Mouse (Mus musculus) brain, embryonic 18.5 days (tissue): Measurements from ENCODE around the gene Jak3.

ENCODE experiments used
- DNase-seq: peaks from one replicate; pipeline ENCODE4 v3.0.0-alpha.2; 2012; ENCODE audit warnings: low read depth, low spot score

The Jak3 gene

DNA sequence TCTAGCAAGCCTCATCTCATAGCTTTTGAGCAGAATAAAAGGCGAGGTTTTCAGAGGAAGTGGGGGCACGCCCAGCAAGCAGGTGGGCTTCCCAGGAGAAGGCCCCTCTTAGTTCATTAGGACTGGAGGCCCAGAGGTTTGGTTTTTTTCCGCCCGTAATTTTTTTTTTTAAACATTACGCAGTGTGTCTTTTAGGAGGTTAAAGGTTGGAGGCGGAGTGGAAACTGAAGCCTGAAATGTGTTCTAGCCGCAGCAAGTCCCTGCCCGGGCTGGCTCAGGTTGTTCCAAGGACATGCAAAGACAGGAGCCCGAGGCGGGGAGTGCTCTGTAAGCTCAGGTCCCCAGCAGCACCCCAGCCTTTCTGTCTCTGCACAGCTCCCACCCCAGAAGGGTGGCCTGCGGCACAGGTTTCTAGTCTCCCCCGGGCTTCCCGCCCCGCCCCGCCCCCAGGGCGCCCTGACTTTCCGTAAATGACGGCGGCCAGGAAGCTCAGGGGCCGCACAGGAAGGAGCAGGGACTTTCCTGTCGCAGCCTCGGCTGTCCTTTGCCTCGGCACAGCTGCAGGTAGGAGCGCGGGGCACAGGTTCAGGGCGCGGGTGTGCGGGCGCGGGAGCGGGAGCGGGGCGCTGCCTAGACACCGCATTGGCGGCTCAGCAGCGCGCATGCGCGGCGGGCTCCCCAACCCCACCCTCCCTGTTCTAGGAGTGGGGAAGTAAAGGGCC, at the start of gene Jak3:
TSS of gene Jak3 (plus strand) at position 277 of the 722 bp plus-strand sequence.
- no peak for DNase-seq

DNA sequence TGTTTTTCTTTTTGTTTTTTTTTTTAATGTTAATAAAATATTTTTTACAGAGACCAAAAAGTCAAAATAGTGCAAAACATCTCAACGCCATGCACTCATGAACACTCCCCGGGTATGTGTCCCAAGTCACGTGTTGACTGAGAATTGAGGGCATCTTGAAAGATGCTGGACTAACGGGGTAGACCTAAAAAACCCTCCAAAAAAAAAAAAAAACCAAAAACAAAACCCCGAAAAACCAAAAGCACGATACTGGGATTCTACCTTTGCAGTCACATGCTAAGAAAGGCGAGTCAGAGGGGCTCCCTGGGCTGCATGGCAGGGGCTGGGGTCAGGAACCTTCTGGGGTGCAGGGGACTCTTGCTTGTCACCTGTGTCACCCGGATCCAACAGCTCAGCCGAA, 49.3 kb upstream of the Jak3 start:
- no peak for DNase-seq

DNA sequence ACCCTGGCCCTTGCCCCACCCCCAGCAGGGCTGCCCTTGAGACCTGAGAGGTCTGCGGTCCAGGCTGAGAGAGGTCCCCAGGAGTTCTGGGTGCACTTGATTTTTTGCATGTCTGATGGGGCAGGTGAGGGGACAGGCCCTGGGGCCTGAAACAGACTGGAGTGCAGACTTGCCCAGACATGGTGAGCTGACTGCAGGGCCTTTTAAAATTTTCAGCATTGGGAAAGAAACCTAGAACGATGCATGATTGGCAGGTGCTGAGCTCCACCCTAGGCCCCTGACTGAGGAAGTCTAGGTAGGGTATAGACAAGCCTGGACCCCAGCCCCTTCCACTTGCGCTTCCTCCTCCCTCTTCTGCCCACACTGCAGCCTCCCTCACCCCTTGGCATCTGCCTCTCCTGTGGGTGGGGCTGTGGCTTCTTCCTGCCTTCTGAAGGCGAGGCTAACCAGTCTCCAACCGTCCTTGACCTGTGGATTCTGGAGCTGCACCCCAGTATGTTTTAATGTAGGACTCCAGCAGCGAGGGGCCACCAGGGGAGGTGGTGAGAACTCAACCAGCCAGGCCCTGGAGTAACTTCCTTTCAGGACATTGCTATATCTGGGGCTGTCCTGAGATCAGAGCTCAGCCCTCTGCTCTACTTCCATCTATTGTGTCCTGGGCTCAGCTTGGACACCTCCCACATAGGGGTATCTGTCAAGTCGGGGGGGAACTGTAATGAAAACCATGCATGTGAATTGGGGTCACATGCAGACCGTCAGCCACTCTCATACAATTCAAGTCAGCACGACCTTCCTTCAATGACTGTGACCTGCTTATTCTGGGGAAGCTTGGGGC, 48.6 kb upstream of the Jak3 start:
- DNase-seq, result no peak

DNA sequence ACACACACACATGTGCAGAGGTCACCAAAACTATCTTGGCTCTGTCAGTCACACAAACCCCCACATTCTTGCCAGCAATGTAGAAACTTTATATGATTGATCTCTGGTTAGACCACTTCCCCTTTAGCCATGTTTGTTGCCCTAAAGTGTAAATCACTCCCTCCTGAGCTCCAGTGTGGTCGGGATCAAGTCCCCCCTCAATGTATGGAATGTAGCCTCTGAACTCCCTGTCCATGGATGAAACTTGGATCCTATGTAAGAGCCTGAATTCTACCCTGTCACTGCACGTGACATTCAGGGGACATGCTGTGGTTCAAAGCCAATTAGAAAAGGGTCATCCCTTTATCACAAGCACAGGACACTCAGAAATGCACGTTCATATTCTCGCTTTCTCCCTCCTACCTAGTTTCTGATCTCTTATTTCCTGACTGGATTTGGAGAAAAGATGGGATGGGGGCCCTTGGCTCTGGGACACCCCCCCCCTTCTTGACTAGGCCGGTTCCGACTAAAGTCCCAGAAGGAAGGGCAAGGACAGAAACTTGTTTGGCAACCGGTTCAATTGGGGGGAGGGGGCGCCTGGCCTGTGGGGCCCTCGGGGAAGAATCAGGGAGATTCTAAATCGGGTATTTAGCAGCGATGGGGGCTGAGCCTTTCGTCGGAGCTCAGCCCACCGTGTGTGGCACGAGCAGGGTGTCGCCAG, 47.5 kb upstream of the Jak3 start:
- DNase-seq, result no peak

DNA sequence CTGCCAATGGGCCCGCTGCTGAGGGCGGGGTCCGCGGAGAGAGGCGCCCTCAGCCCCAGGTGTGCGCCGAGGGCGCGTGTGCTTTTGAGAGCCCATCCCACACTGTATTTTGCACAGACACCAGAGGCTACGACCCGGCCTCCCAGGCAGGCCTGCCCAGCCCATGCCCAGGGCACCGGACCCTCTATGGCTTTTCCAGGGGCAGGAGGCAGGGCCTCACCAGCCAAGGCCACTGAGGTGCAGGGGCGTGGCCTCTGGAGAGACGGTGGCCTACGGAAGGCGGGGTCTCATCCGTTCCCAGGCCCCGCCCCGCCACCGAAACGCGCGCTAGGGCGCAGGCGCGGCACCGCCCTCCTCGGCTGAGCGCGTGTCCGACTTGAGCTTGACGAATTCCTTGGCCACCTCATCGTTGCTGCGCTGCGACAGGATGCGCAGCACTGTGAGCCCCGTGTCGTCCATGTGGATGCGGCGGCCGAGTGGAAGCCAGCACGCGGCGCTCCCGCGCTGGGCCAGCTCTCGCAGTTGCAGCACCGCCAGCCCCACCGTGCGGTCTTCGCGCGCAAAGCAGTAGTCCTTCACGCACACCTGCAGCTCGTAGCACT, 46.9 kb upstream of the Jak3 start:
- peak; percentile 79 for DNase-seq

DNA sequence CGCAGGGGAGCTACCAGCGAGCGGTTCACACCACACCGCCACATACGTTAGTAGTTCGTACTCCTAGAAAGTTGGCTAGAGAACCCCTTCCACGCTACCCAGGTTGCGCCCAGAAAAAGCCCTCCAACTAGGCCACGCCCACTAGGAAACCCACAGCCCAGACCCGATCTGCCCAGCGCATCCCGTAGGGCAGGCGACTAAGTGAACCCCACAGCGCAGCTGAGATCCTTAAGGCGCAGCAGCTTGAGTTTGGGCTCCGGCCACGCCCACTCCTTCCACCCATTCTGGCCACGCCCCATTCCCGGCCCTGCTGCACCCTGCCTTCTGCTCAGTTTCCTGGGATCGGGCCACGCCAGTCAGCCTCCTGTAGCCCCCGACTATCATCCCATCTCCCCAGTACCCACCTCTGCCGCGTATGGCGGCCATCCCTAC, 46.3 kb upstream of the Jak3 start:
- no peak for DNase-seq

DNA sequence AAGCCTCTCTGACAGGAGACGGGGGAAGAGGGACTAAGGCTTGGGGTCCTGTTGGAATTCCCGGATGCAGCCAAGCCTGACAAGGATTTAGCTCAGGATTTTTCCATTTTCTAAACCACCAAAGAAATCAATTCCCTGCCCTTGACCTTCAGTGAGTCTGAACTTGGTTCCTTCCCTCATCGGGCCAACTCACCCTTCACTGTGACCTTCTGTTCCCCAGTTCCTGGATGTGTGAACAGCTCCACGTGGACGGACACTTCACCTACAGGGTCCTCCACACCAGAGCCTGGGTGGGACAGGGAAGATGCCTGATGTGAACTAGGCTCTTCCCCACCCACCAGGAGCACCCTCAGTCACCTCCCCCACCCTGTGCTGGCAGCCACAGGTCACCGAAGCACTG, 45.3 kb upstream of the Jak3 start:
- no peak for DNase-seq

DNA sequence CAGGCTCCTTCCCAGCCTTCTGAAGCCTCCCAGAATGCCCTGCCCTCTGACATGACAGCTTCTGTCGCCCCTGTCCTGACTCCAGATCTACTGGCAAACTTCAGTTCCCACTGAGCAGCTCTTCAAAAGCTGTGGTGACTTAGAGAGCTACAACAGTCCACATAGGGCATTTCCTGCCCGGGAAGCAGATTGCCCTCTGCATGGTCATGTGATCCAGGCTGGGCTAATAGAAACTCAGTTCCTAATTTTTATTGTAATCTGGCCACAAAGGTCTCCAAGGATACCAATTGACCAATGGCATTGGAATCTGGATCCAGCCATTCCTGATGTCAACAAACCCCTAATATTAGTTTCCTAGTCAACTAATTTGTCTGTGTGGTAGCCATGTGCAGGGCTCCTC, 44.2 kb upstream of the Jak3 start:
- DNase-seq, result no peak

DNA sequence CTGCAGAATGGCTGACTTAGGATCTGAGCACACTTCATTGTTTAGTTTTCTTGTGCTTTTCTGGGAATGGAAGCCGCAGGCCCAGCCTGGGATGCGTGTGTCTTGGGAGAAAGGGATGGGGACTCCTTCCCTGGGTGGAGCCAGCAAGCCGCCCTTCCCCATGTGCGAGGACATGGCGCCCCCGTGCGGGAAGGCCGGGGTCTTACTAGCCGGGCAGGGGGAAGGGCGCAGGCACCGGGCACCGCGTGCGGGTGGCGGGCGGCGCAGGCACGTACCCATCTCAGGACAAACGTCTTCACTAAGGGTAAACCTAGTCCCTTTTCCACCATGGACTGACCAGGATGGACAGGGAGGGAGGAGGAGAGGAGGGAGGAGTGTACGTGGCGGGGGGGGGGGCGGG, 42.9 kb upstream of the Jak3 start:
- DNase-seq, result no peak

DNA sequence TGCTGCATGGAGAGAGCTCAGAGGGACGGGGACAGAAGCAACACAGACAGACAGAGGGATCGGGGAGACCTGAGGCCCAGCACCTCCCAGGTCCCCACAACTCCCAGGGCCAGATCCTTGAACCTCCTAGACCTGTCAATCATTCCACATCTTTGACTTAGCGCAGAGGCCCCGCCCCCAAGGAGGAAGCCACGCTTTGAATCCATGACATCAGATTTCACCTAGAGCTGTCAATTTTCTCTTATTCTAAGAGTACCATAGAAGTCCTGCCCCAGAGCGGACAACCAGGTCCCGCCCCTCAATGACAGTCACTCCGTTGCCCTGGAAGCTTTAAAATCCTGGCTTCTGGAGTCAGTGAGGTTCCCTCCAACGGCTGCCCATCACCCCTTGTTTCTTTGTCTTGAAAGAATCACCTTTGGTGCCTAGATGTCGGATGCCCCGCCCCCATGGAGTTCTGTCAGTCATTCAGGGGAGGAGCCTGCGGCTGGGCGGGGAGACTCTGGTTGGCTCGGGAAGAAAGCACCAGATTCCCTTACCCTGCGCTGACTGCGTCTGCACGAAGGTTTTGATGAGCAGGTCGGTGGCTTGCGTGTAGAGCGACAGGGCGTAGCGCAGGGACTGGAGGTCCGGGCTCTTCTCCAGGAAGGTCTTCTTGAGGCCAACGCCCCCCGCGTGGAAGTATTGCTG, 42.0 kb upstream of the Jak3 start:
- DNase-seq, result peak; percentile 28

DNA sequence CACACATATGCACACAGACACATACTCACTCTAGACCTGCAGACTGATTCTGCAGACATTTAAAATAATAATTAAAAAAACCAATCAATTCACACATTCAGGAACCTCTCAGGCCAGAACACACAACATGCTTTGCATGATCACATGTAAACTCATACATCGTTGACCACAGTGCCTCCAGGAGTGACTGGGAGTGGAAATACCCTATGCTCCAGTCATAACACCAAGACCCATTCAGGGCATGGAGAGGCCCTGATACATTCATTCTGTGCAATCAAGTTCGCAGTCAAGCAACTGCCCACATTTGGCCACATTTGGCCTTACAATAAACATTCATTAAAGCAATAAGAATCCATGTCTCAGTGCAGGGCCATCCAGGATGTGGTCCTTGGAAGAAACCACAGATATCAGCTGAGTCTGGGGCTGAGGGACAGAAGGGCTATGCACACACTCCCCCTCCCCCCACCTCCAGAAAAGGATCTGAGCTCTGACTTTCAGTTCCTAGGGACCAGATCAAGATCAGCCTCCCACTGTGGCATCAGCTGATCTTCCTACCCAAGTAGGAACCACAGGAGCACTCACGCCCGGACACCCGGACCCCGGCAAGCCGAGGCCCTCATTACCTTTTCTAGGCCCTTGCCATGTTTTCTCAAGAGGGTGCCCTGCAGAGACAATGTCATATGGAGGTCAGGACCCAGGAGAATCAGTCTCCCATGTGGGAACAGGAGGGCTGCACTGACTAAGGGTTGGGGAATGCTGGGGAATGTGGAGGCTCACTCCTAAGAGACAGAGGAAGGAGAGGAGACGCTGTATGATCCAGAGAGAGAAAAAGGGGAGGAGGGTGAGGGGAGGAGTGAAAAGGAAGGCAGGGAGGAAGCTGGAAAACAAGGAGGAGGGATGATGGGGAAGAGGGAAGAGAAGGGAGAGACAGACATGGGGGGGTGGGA, 38.7 kb upstream of the Jak3 start:
- DNase-seq, result no peak

DNA sequence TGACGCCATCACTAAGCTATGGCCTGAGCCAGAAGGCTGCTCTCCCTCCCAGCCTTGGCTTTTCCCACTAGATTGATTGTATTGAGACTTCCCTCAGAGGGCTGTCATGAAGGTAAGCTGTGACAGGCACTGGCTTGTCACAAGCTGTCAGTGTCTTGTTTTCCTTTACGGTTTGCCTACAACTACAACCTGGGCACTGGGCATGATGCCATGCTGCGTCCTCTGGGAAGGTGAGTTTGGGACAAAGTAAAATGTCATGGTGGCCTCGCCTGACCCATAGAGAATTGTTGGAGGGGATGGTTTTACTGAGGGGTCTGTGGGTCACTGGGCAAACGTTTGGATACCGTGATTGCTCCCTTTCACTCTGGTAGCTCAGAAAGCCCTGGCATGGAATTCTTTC, 37.8 kb upstream of the Jak3 start:
- DNase-seq, result no peak

DNA sequence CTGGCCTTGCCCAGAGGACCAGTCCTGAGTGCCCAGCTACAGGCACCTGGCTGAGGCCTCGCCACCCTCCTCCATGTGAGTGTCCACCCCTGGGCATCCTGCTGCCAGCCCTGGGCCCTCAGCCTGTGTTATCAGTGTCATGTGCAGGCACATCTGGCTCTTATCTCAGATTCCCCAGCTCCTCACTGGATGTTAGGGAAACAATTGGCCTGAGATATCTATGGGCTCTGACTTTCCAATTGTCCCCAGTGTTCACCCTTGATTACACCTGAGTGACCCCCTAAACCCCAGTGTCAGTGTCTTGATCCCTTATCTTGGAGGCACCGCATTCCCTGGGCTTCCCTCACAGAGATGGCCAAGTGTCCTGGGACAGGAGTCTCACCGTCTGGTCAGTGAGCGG, 36.8 kb upstream of the Jak3 start:
- no peak for DNase-seq

DNA sequence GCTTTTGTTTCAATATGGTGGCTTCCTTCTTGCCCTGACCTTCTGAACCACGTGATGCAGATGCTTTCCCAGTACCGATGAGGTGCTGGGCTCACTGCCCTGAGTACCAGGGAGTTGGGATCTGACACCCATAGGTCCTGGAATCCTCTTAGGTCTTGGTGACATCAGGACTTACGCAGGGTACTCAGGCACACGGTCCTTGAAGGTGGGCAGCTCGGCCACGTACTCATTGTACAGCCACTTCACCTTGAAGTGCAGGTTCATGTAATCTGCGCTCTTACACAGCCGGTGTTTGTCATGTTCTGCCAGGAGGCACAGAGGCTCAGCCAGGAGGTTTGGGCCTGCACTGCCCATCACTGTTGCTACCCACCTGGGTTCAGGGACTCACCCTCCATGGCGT, 30.6 kb upstream of the Jak3 start:
- DNase-seq, result no peak

DNA sequence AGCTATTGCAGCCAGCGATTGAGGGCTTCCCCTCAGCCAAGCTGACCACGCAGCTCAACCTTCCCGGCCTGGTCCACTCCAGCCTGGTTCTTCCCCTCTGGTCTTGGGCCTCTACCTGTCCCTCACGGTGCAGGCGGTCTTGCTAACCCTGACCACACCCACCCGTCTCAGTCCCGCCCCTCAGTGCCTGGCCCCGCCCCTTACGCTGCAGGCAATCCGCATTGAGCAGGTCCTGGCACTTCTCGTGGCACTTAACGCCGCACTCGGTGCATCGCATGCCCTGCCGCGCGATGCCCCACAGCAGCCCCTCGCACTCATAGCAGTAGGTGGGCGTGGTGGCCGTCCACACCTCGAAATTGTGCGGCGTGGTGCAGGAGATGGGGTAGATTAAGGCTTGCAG, 21.5 kb upstream of the Jak3 start:
- DNase-seq, result no peak

DNA sequence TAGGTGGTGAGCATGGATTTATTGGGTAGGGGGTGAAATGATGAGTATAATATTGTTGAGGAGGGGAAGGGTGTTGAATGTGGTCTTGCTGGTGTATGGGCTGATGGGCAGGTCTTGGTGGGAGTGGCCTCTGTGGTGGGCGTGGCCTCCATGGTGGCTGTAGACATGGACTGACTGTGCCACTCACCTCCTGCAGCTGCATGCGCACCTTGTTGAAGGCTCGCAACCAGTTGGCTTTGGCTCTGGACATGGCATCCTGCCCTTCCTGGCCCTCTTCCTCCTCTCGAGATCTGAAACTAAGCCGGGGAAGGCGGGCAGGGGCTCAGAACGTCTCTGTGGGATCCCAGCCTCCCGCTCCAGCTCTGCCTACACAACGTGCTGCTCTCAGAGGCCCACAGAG, 18.3 kb upstream of the Jak3 start:
- no peak for DNase-seq

DNA sequence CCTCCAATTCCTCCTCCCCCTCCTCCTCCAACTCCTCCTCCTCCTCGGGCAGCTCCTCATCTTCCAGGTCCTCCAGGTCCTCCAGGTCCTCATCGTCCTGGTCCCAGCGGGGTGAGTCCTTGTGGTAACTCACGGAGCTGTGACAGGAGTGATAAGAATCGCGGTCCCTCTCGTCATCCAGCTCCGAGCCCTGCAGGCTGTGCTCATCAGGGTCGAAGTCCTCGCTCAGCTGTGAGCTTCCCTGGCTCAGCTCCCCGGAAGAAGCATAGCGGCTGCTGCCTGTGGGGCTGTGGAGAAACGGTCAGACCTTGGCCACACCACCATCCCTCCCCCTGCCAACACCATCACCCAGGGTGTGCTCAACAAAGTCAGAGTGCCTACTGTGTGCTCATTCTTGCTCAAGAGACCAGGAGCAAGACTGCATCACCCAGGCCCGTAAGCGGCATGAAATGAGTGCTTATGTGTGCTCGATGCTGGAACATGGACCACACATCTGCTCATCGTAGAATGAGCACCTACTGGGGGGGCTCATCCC, 17.5 kb upstream of the Jak3 start:
- DNase-seq, result no peak

DNA sequence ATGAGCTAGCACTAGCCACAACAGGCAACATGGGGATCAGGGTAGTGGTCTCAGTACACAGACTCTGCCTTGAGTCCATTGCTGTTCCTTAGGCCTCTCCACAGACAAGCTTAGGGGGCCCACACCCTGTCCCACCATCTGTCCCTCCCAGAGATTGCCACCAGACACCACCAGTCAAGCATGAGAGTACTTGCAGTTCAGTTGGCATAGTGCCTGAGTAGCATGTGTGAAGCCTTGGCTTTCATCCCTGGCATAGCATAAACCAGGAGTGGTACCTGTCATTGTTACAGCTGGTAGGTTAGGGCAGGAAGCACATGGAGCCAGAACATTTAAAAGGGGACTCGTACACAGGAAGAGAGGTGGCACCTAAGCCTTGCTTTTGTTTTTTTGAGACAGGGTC, 16.3 kb upstream of the Jak3 start:
- no peak for DNase-seq

DNA sequence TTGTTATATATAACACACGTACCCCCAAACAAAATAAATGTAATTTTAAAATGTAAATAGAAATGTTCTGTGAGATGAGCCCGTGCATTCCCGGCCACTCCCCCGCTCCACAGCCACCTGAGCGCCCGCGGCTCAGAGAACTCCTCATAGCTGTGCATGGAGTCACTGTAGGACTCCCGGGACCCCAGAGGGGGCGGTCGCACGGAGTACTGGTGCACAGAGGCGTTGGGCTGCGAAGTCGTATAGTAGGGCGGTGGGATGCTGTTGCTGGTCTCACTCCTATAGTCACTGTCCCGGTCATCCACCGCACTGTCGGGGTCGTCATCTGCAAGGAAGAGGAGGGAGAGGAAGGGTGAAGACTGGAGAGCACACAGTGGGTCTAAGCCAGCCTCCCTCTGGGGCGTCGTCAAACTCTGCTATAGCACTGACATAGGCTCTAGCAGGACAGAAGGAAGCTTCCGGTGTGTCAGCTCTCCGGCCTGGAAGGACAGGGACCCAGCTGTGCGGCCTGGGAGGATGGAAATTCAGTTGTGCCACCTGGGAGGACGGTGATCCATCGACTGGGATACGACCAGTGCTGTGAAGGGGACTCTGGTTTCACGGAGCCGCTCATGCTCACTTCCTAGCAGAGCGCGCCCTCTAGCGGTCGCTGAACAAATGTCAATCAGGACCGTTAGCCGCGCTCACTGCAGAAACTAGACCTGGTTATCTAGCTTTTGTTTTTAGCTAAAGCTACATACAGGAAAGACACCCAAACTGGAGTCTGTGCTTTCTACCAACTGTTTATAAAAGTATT, 15.6 kb upstream of the Jak3 start:
- DNase-seq, result peak; percentile 64
